Mouse (Mus musculus) kidney, embryonic 16.5 days (tissue): Measurements from ENCODE around the gene Trabd. TPM values are rescaled to one million over a fixed set of nuclear protein-coding genes. Genes with fewer than 3 reads are reported as not detected.

Experiments
- ATAC-seq: fragments of 200-750 bp; cut with Nextera tagmentation; 2 replicates; pipeline ENCODE4 v1.8.0; 2017; ENCODE audit warnings: moderate TSS enrichment; ENCODE audit not compliant: low FRiP score, low TSS enrichment
- H3K27ac ChIP-seq: fragments of 300-500 bp; sonication (generic); 2 replicates; pipeline ENCODE4 v1.5.1; 2014; ENCODE audit warnings: low read length
- H3K27me3 ChIP-seq: fragments of 300-500 bp; sonication (generic); 2 replicates; pipeline ENCODE4 v1.6.1; 2014; ENCODE audit warnings: low read length, control low read depth, mixed read lengths; ENCODE audit not compliant: insufficient read depth
- H3K36me3 ChIP-seq: fragments of 300-500 bp; sonication (generic); 2 replicates; pipeline ENCODE4 v1.6.1; 2014; ENCODE audit warnings: low read length, control low read depth, mixed read lengths; ENCODE audit not compliant: insufficient read depth
- H3K4me1 ChIP-seq: fragments of 300-500 bp; sonication (generic); 2 replicates; pipeline ENCODE4 v1.6.1; 2014; ENCODE audit warnings: low read length, control low read depth, mixed read lengths; ENCODE audit not compliant: insufficient read depth
- H3K4me2 ChIP-seq: fragments of 300-500 bp; sonication (generic); replicated peaks from 2 replicates; pipeline ENCODE4 v1.6.1; 2014; ENCODE audit warnings: low read depth, low read length
- H3K4me3 ChIP-seq: fragments of 300-500 bp; sonication (generic); 2 replicates; pipeline ENCODE4 v1.5.1; 2014; ENCODE audit warnings: mild to moderate bottlenecking, low read length
- H3K9ac ChIP-seq: fragments of 300-500 bp; sonication (generic); replicated peaks from 2 replicates; pipeline ENCODE4 v1.6.1; 2014; ENCODE audit warnings: low read length
- H3K9me3 ChIP-seq: fragments of 300-500 bp; sonication (generic); 2 replicates; pipeline ENCODE4 v1.6.1; 2016; ENCODE audit warnings: low read length, control low read depth
- WGBS: fragments of 180-500 bp; shearing (Covaris S2); extraction: QIAGEN DNeasy Blood & Tissue Kit; methylation state at CpG from one replicate; pipeline ENCODE4 v1.1.7; 2014; 5-methylcytosine and 5-hydroxymethylcytosine counted together
- polyA plus RNA-seq: library from polyadenylated mRNA; unstranded; fragments of >200 nt; fragmentation: Nextera tagmentation; extraction: Ambion mirVana; gene quantifications from 2 replicates; pipeline ENCODE4 v1.2.1, GENCODE M21; 2015

Trabd gene
- polyA plus RNA-seq, 1 experiment from 2014 or later, result 60.3 TPM

- H3K9me3 ChIP-seq, result no peaks in the 10 kb centered on the region
- H3K4me3 ChIP-seq, result peak within 1 kb of the TSS; percentile 95
- H3K4me1 ChIP-seq, result peaks cover 35% of the 10 kb centered on the region
- peak within 1 kb of the TSS; percentile 85 for H3K9ac ChIP-seq
- peak; percentile 80 for ATAC-seq
- peak within 1 kb of the TSS; percentile 74 for H3K27ac ChIP-seq
- H3K27me3 ChIP-seq, result no peaks in the 10 kb centered on the region
- 0% methylated on average over 47 of the region's 47 CpGs for WGBS
- peak within 1 kb of the TSS; percentile 92 for H3K4me2 ChIP-seq
- peaks cover 9% of the 10 kb centered on the region; the same call in 1 of the 2 replicates for H3K36me3 ChIP-seq
These were observed 47.9 kb downstream of the Trabd start, which contains the start of gene Tubgcp6 for GRCm38 (mm10) chr15:89122649-89123366. TSS of gene Tubgcp6 (minus strand) at chr15:89123112.

- no peaks in the 10 kb centered on the region for H3K27me3 ChIP-seq
- peak overlapping the region; percentile 92 for H3K4me2 ChIP-seq
- H3K9me3 ChIP-seq, result no peaks in the 10 kb centered on the region
- WGBS, result 26% methylated on average over 11 of the region's 11 CpGs
- H3K36me3 ChIP-seq, result peaks cover 4% of the 10 kb centered on the region; the same call in 1 of the 2 replicates
- peak overlapping the region; percentile 74 for H3K27ac ChIP-seq
- peak; percentile 35 for ATAC-seq
- peak overlapping the region; percentile 95 for H3K4me3 ChIP-seq
- H3K9ac ChIP-seq, result peak overlapping the region; percentile 85
- H3K4me1 ChIP-seq, result peaks cover 39% of the 10 kb centered on the region
These were observed 48.7 kb downstream of the Trabd start for GRCm38 (mm10) chr15:89123595-89123994.

GRCm38 (mm10) chr15:89124312-89124711 is 49.4 kb downstream of the Trabd start:
- Histone ChIP-seq H3K27ac (no peak overlapping the region), H3K27me3 (no peaks in the 10 kb centered on the region), H3K4me2 (no peak overlapping the region), H3K9ac (no peak overlapping the region), H3K9me3 (no peaks in the 10 kb centered on the region), H3K36me3 (0 out of 2 replicates have a peak, but pooled peaks cover 3% of the 10 kb centered on the region), H3K4me1 (peaks cover 43% of the 10 kb centered on the region), H3K4me3 (no peak overlapping the region)
- ATAC-seq, result no peak
- WGBS, result 89% methylated on average over 3 of the region's 3 CpGs

GRCm38 (mm10) chr15:89125351-89125750 is 50.4 kb downstream of the Trabd start:
- Histone ChIP-seq H3K4me3 (no peak overlapping the region), H3K4me2 (no peak overlapping the region), H3K9ac (no peak overlapping the region), H3K36me3 (0 out of 2 replicates have a peak, but pooled peaks cover 3% of the 10 kb centered on the region), H3K27me3 (no peaks in the 10 kb centered on the region), H3K9me3 (no peaks in the 10 kb centered on the region), H3K27ac (no peak overlapping the region), H3K4me1 (peaks cover 43% of the 10 kb centered on the region)
- no peak for ATAC-seq
- WGBS, result 94% methylated on average over 9 of the region's 9 CpGs

- peaks cover 31% of the 10 kb centered on the region for H3K4me1 ChIP-seq
- H3K4me3 ChIP-seq, result no peak overlapping the region
- no peak overlapping the region for H3K9ac ChIP-seq
- no peak overlapping the region for H3K27ac ChIP-seq
- ATAC-seq, result no peak
- H3K27me3 ChIP-seq, result no peaks in the 10 kb centered on the region
- H3K36me3 ChIP-seq, result 0 out of 2 replicates have a peak, but pooled peaks cover 3% of the 10 kb centered on the region
- no peak overlapping the region for H3K4me2 ChIP-seq
- 84% methylated on average over 8 of the region's 8 CpGs for WGBS
- H3K9me3 ChIP-seq, result no peaks in the 10 kb centered on the region
These were observed 51.7 kb downstream of the Trabd start for GRCm38 (mm10) chr15:89126622-89127021.

GRCm38 (mm10) chr15:89127364-89127940 is 52.5 kb downstream of the Trabd start:
- WGBS, result 81% methylated on average over 8 of the region's 8 CpGs
- Histone ChIP-seq H3K4me2 (peak overlapping the region; percentile 73), H3K36me3 (0 out of 2 replicates have a peak, but pooled peaks cover 3% of the 10 kb centered on the region), H3K9ac (peak overlapping the region; percentile 80), H3K9me3 (no peaks in the 10 kb centered on the region), H3K27ac (no peak overlapping the region), H3K4me1 (peaks cover 23% of the 10 kb centered on the region), H3K4me3 (peak overlapping the region; percentile 65), H3K27me3 (no peaks in the 10 kb centered on the region)
- ATAC-seq, result no peak

GRCm38 (mm10) chr15:89128382-89129350 is 53.7 kb downstream of the Trabd start, which contains the start of gene Hdac10:
TSS of gene Hdac10 (minus strand) at chr15:89128700.
- peak within 1 kb of the TSS; percentile 73 for H3K4me2 ChIP-seq
- H3K27ac ChIP-seq, result peak within 1 kb of the TSS; percentile 81
- 0 out of 2 replicates have a peak, but pooled peaks cover 5% of the 10 kb centered on the region for H3K36me3 ChIP-seq
- 3% methylated on average over 36 of the region's 36 CpGs for WGBS
- peaks cover 20% of the 10 kb centered on the region for H3K4me1 ChIP-seq
- no peaks in the 10 kb centered on the region for H3K27me3 ChIP-seq
- no peaks in the 10 kb centered on the region for H3K9me3 ChIP-seq
- peak within 1 kb of the TSS; percentile 65 for H3K4me3 ChIP-seq
- peak; percentile 82 for ATAC-seq
- H3K9ac ChIP-seq, result peak within 1 kb of the TSS; percentile 80

- Histone ChIP-seq H3K4me1 (peaks cover 16% of the 10 kb centered on the region), H3K4me3 (no peak overlapping the region), H3K9ac (no peak overlapping the region), H3K27me3 (no peaks in the 10 kb centered on the region), H3K9me3 (no peaks in the 10 kb centered on the region), H3K27ac (no peak overlapping the region), H3K4me2 (no peak overlapping the region), H3K36me3 (0 out of 2 replicates have a peak, but pooled peaks cover 3% of the 10 kb centered on the region)
- no peak for ATAC-seq
These were observed 55.3 kb downstream of the Trabd start for GRCm38 (mm10) chr15:89130245-89130644.

GRCm38 (mm10) chr15:89131316-89131715 is 56.4 kb downstream of the Trabd start:
- H3K9ac ChIP-seq, result no peak overlapping the region
- no peak for ATAC-seq
- H3K4me3 ChIP-seq, result no peak overlapping the region
- no peak overlapping the region for H3K27ac ChIP-seq
- H3K27me3 ChIP-seq, result no peaks in the 10 kb centered on the region
- peaks cover 16% of the 10 kb centered on the region for H3K4me1 ChIP-seq
- 81% methylated on average over 3 of the region's 3 CpGs for WGBS
- 0 out of 2 replicates have a peak, but pooled peaks cover 2% of the 10 kb centered on the region for H3K36me3 ChIP-seq
- H3K9me3 ChIP-seq, result no peaks in the 10 kb centered on the region
- no peak overlapping the region for H3K4me2 ChIP-seq
